19 mouse cellular contexts compared by ENCODE assay signal in genomic region chrX:144075241-144075640, GRCm38 (mm10).
DNase-seq lines count a peak whose midpoint lies in the region; ATAC-seq and TF ChIP-seq lines count a peak whose summit lies in the region.
"Had no signal": no experiment of that assay in that cellular context is flagged by ENCODE, and none has a peak within 500 bp of the region (broad histone marks: within the 10 kb centered on the region; RNA-seq: fewer than 3 reads in every experiment).

No protein-coding gene starts in this region.

- H3K9ac ChIP-seq in kidney, embryonic 16.5 days (replicated peaks; ENCODE audit: low read length): no peak overlapping the region
- H3K9ac ChIP-seq in limb, embryonic 15.5 days: no peak overlapping the region
- H3K9ac ChIP-seq: embryonic facial prominence, embryonic 13.5 days; forebrain, embryonic 12.5 days; hindbrain, embryonic 12.5 days had no signal

- no peak overlapping the region for H3K4me2 ChIP-seq in kidney, embryonic 16.5 days (replicated peaks; ENCODE audit: low read depth, low read length)
- H3K4me2 ChIP-seq in limb, embryonic 15.5 days: no peak overlapping the region
- H3K4me2 ChIP-seq: embryonic facial prominence, embryonic 13.5 days; forebrain, embryonic 12.5 days; hindbrain, embryonic 12.5 days had no signal

- no peaks in the 10 kb centered on the region for H3K4me1 ChIP-seq in kidney, embryonic 16.5 days (ENCODE audit: insufficient read depth, low read length)
- H3K4me1 ChIP-seq in kidney, adult 2 months (ENCODE audit: control insufficient read depth, insufficient read depth, low read length): no peaks in the 10 kb centered on the region
- no peaks in the 10 kb centered on the region for H3K4me1 ChIP-seq in limb, embryonic 15.5 days
- no peaks in the 10 kb centered on the region for H3K4me1 ChIP-seq in limb, embryonic 10.5 days
- no peaks in the 10 kb centered on the region for H3K4me1 ChIP-seq in testis, adult 2 months (ENCODE audit: control insufficient read depth, insufficient read depth, low read length)
- H3K4me1 ChIP-seq: embryonic facial prominence, embryonic 13.5 days; forebrain, embryonic 12.5 days; heart, embryonic 10.5 days; hindbrain, embryonic 12.5 days had no signal

- peak; percentile 73 for ATAC-seq in kidney, embryonic 16.5 days (ENCODE audit: low FRiP score, low TSS enrichment)
- 0 out of 2 replicates have a peak, but pooled peaks have one; percentile 10 for ATAC-seq in limb, embryonic 15.5 days (ENCODE audit: insufficient number of reproducible peaks, low FRiP score, low TSS enrichment, low read depth)
- ATAC-seq: forebrain, embryonic 16.5 days had no signal

- H3K36me3 ChIP-seq in kidney, embryonic 16.5 days (ENCODE audit: insufficient read depth, low read length): no peaks in the 10 kb centered on the region
- no peaks in the 10 kb centered on the region for H3K36me3 ChIP-seq in kidney, adult 2 months (ENCODE audit: control insufficient read depth, insufficient read depth, low read length)
- no peaks in the 10 kb centered on the region for H3K36me3 ChIP-seq in limb, embryonic 15.5 days
- H3K36me3 ChIP-seq in limb, embryonic 10.5 days: no peaks in the 10 kb centered on the region
- no peaks in the 10 kb centered on the region for H3K36me3 ChIP-seq in testis, adult 2 months (ENCODE audit: control insufficient read depth, insufficient read depth, low read length)
- H3K36me3 ChIP-seq: embryonic facial prominence, embryonic 13.5 days; forebrain, embryonic 12.5 days; heart, embryonic 10.5 days; hindbrain, embryonic 12.5 days had no signal

- TF ChIP-seq POLR2A in kidney, adult 2 months (IDR thresholded peaks at IDR 0.05; ENCODE audit: low read depth, low read length): no peak
- TF ChIP-seq POLR2A in testis, adult 2 months (IDR thresholded peaks at IDR 0.05; ENCODE audit: control insufficient read depth, low read depth, low read length): no peak

- no peak overlapping the region for H3K4me3 ChIP-seq in kidney, embryonic 16.5 days (ENCODE audit: low read length)
- H3K4me3 ChIP-seq in kidney, adult 2 months (ENCODE audit: insufficient read depth, low read depth, low read length): no peak overlapping the region
- no peak overlapping the region for H3K4me3 ChIP-seq in limb, embryonic 15.5 days
- H3K4me3 ChIP-seq in limb, embryonic 10.5 days: no peak overlapping the region
- H3K4me3 ChIP-seq in testis, adult 2 months (ENCODE audit: control insufficient read depth, low read depth, low read length): peak overlapping the region; percentile 70
- H3K4me3 ChIP-seq: embryonic facial prominence, embryonic 13.5 days; forebrain, embryonic 12.5 days; heart, embryonic 10.5 days; hindbrain, embryonic 12.5 days had no signal

- no peaks in the 10 kb centered on the region for H3K9me3 ChIP-seq in kidney, embryonic 16.5 days (ENCODE audit: low read length)
- H3K9me3 ChIP-seq in limb, embryonic 15.5 days: no peaks in the 10 kb centered on the region
- no peaks in the 10 kb centered on the region for H3K9me3 ChIP-seq in limb, embryonic 10.5 days (replicated peaks)
- H3K9me3 ChIP-seq: embryonic facial prominence, embryonic 13.5 days; forebrain, embryonic 12.5 days; heart, embryonic 10.5 days; hindbrain, embryonic 12.5 days had no signal

- no peak for TF ChIP-seq CTCF in kidney, adult 2 months (conservative IDR thresholded peaks at IDR 0.05; ENCODE audit: insufficient read depth, insufficient read length, low read depth, low read length)
- TF ChIP-seq CTCF in testis, adult 2 months (IDR thresholded peaks at IDR 0.05; ENCODE audit: control insufficient read depth, insufficient read depth, insufficient replicate concordance, low read depth, low read length): no peak

- H3K27me3 ChIP-seq in kidney, embryonic 16.5 days (ENCODE audit: insufficient read depth, low read length): no peaks in the 10 kb centered on the region
- H3K27me3 ChIP-seq in kidney, adult 2 months (replicated peaks; ENCODE audit: control insufficient read depth, insufficient read depth, low read length): no peaks in the 10 kb centered on the region
- no peaks in the 10 kb centered on the region for H3K27me3 ChIP-seq in limb, embryonic 15.5 days
- peaks cover 18% of the 10 kb centered on the region; the same call in 1 of the 2 replicates for H3K27me3 ChIP-seq in limb, embryonic 10.5 days (ENCODE audit: low read depth, poor library complexity, severe bottlenecking)
- H3K27me3 ChIP-seq in testis, adult 2 months (ENCODE audit: control insufficient read depth, insufficient read depth, low read length): no peaks in the 10 kb centered on the region
- H3K27me3 ChIP-seq: embryonic facial prominence, embryonic 13.5 days; forebrain, embryonic 12.5 days; hindbrain, embryonic 12.5 days had no signal

- H3K27ac ChIP-seq in kidney, embryonic 16.5 days (ENCODE audit: low read length): no peak overlapping the region
- H3K27ac ChIP-seq in kidney, adult 2 months (ENCODE audit: insufficient read depth, low read depth, low read length): no peak overlapping the region
- H3K27ac ChIP-seq in limb, embryonic 15.5 days: no peak overlapping the region
- no peak overlapping the region for H3K27ac ChIP-seq in limb, embryonic 10.5 days
- no peak overlapping the region for H3K27ac ChIP-seq in testis, adult 2 months (ENCODE audit: control insufficient read depth, insufficient read depth, low read depth, low read length)
- H3K27ac ChIP-seq: embryonic facial prominence, embryonic 13.5 days; forebrain, embryonic 12.5 days; heart, embryonic 10.5 days; hindbrain, embryonic 12.5 days had no signal

- 64% methylated on average over 4 of the region's 4 CpGs for WGBS in kidney, embryonic 16.5 days
- 54% methylated on average over 4 of the region's 4 CpGs for WGBS in kidney, adult 2 months
- WGBS in limb, embryonic 15.5 days: 66% methylated on average over 4 of the region's 4 CpGs
- 67% methylated on average over 4 of the region's 4 CpGs for WGBS in limb, embryonic 10.5 days

- peak; percentile 9 for DNase-seq in adrenal gland, postnatal 10 days
- DNase-seq in adrenal gland, postnatal 25 days: no peak
- DNase-seq in kidney, adult 2 months: no peak
- DNase-seq in limb, embryonic 10.5 days (ENCODE audit: low spot score): no peak
- no peak for DNase-seq in testis, postnatal 14 days (ENCODE audit: low spot score)
- DNase-seq: cerebellum, adult 9-11 months; cerebellum, postnatal 36 days; gastrocnemius, postnatal 10 days; heart, adult 18-20 months; heart, postnatal 10 days; heart, postnatal 4 days had no signal
